Mouse (Mus musculus) urinary bladder, adult 2 months (tissue): Measurements from ENCODE around the gene Ldlrad3. TPM values are rescaled to one million over a fixed set of nuclear protein-coding genes. Genes with fewer than 3 reads are reported as not detected.

Source experiments
- DNase-seq: peaks from one replicate; pipeline ENCODE4 v3.0.0; 2022; ENCODE audit warnings: low spot score
- polyA plus RNA-seq: library from polyadenylated mRNA; depleted of rRNA; stranded (reverse); fragments of >200 nt; gene quantifications from 2 replicates; pipeline ENCODE4 v1.2.3, GENCODE M21; 2012

Ldlrad3 gene
- polyA plus RNA-seq, 1 experiment = 7.4 TPM

GRCm38 (mm10) chr2:102144311-102144710, 41.9 kb downstream of the Ldlrad3 start:
- DNase-seq = no peak

- DNase-seq = no peak
Observed at GRCm38 (mm10) chr2:102142654-102143271, 43.4 kb downstream of the Ldlrad3 start.

GRCm38 (mm10) chr2:102142197-102142623, 44.0 kb downstream of the Ldlrad3 start:
- DNase-seq = no peak

- no peak for DNase-seq
Observed at GRCm38 (mm10) chr2:102141199-102141598, 45.0 kb downstream of the Ldlrad3 start.

- no peak for DNase-seq
Observed at GRCm38 (mm10) chr2:102137922-102138321, 48.3 kb downstream of the Ldlrad3 start.

- no peak for DNase-seq
Observed at GRCm38 (mm10) chr2:102136184-102136583, 50.0 kb downstream of the Ldlrad3 start.

GRCm38 (mm10) chr2:102134510-102135262, 51.5 kb downstream of the Ldlrad3 start:
- no peak for DNase-seq

GRCm38 (mm10) chr2:102132945-102133558, 53.1 kb downstream of the Ldlrad3 start:
- DNase-seq = no peak

- no peak for DNase-seq
Observed at GRCm38 (mm10) chr2:102130198-102130845, 55.9 kb downstream of the Ldlrad3 start.

GRCm38 (mm10) chr2:102129235-102129634, 57.0 kb downstream of the Ldlrad3 start:
- DNase-seq = no peak

GRCm38 (mm10) chr2:102128500-102129030, 57.6 kb downstream of the Ldlrad3 start:
- DNase-seq = no peak

GRCm38 (mm10) chr2:102127791-102128387, 58.3 kb downstream of the Ldlrad3 start:
- DNase-seq = no peak

GRCm38 (mm10) chr2:102127221-102127620, 59.0 kb downstream of the Ldlrad3 start:
- DNase-seq = no peak

GRCm38 (mm10) chr2:102126076-102126475, 60.1 kb downstream of the Ldlrad3 start:
- no peak for DNase-seq

GRCm38 (mm10) chr2:102125042-102125441, 61.1 kb downstream of the Ldlrad3 start:
- no peak for DNase-seq

- DNase-seq = no peak
Observed at GRCm38 (mm10) chr2:102122146-102122515, 64.1 kb downstream of the Ldlrad3 start.

GRCm38 (mm10) chr2:102121440-102122145, 64.6 kb downstream of the Ldlrad3 start:
- no peak for DNase-seq

- DNase-seq = no peak
Observed at GRCm38 (mm10) chr2:102119751-102120505, 66.3 kb downstream of the Ldlrad3 start.

- DNase-seq = no peak
Observed at GRCm38 (mm10) chr2:102118988-102119460, 67.2 kb downstream of the Ldlrad3 start.

- DNase-seq = no peak
Observed at GRCm38 (mm10) chr2:102117402-102117760, 68.8 kb downstream of the Ldlrad3 start.
